Mouse (Mus musculus) kidney, adult 2 months (tissue): ENCODE measurements at regions not wholly inside any gene's neighbourhood (a gene's known extent, or its start where the extent isn't known, plus 50 kb on each side); places are given as distances from the start of the nearest gene placed in this dataset.

Experiments
- DNase-seq: peaks from one replicate; pipeline ENCODE4 v3.0.0; 2021
- H3K27ac ChIP-seq: fragments of 200-500 bp; 2 replicates; pipeline ENCODE4 v1.5.1; 2012; ENCODE audit warnings: low read depth, low read length, control low read depth, inconsistent platforms; ENCODE audit not compliant: insufficient read depth
- H3K27me3 ChIP-seq: fragments of 200-500 bp; replicated peaks from 2 replicates; pipeline ENCODE4 v1.6.1; 2012; ENCODE audit warnings: mild to moderate bottlenecking, moderate library complexity, low read length, inconsistent platforms; ENCODE audit not compliant: control insufficient read depth, insufficient read depth
- H3K36me3 ChIP-seq: fragments of 200-500 bp; 2 replicates; pipeline ENCODE4 v1.6.1; 2012; ENCODE audit warnings: mild to moderate bottlenecking, moderate library complexity, low read length, inconsistent platforms; ENCODE audit not compliant: control insufficient read depth, insufficient read depth
- H3K4me1 ChIP-seq: fragments of 200-500 bp; 2 replicates; pipeline ENCODE4 v1.6.1; 2011; ENCODE audit warnings: low read length; ENCODE audit not compliant: control insufficient read depth, insufficient read depth
- H3K4me3 ChIP-seq: fragments of 200-500 bp; 2 replicates; pipeline ENCODE4 v1.5.1; 2011; ENCODE audit warnings: mild to moderate bottlenecking, low read depth, low read length, control low read depth; ENCODE audit not compliant: insufficient read depth
- CTCF ChIP-seq: fragments of 200-500 bp; conservative IDR thresholded peaks from 2 replicates; pipeline ENCODE4 v1.5.1; 2011; ENCODE audit warnings: low read depth, mild to moderate bottlenecking, control low read depth, low read length, moderate library complexity, mixed read lengths; ENCODE audit not compliant: insufficient read depth, insufficient read length
- POLR2A ChIP-seq: fragments of 200-500 bp; IDR thresholded peaks from one replicate; pipeline ENCODE4 v1.6.1; 2011; ENCODE audit warnings: low read depth, low read length, control low read depth
- WGBS: fragments of 180-500 bp; shearing (Covaris S2); methylation state at CpG from one replicate; pipeline ENCODE4 v1.1.7; 2018; 5-methylcytosine and 5-hydroxymethylcytosine counted together

DNA sequence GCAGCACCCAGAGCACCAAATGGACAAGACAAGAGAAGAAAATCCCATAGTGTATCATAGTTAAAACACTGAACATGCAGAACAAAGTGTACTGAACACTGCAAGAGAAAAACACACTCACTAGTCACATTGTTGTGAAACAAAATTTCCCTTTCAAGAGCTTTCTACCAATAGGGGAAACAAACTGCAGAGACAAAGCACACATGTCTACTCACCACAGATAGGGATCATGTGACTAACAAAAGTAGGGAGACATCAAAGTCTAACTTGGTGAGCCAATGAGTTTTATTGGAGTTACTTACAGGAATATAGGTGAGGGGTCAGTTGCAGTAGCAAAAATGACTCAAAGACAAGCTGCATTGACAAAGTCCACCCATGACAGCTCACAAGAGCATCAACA is 431.5 kb upstream of the Pmfbp1 start:
- no peak for DNase-seq
- TF ChIP-seq CTCF (no peak), POLR2A (no peak)
- no peak overlapping the region for H3K27ac ChIP-seq
- no peaks in the 10 kb centered on the region for H3K36me3 ChIP-seq
- H3K27me3 ChIP-seq: no peaks in the 10 kb centered on the region
- no peak overlapping the region for H3K4me3 ChIP-seq
- no peaks in the 10 kb centered on the region for H3K4me1 ChIP-seq

DNA sequence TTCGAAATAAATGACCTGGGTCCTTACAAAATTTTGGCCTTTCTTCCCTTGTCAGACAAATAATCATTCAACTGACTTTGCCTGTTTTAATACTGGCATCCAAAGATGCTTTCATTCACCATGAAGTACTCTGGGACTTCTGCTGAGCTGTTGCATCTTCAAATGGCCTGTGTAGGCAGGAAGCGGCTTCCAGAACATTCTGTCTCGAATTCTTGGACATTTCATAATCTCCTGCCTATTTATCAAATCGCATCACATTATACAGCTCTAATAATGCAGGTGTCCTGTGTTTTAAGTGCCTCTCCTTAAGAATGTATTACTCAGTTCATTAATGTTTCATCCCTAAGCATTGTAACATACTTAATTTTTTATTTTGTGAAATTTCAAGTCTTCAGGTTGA is 420.1 kb upstream of the Pmfbp1 start:
- H3K4me1 ChIP-seq: no peaks in the 10 kb centered on the region
- DNase-seq: no peak
- H3K27me3 ChIP-seq: no peaks in the 10 kb centered on the region
- no peak overlapping the region for H3K27ac ChIP-seq
- no peaks in the 10 kb centered on the region for H3K36me3 ChIP-seq
- WGBS: 82% methylated on average over 4 of the region's 4 CpGs
- no peak for TF ChIP-seq POLR2A
- no peak for TF ChIP-seq CTCF
- no peak overlapping the region for H3K4me3 ChIP-seq

DNA sequence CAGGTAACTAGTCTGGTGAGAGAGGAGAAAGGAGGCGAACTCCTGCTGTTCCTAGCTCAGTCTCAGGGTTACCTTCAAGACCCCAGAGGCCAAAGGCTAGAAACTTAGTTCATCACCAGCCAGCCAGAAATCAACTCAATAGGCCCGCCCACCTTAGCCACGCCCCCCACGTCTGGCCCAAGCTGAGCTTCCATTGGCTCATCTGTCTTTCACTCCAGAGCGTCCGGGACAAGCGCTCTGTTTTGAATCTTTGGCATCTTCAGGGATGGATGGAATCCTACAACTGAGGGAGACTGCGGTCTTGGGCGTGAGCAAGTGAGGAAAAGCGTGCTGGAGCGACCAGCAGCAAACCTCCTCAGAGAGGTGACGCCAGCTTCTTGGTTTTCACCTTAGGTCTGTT is 418.8 kb upstream of the Pmfbp1 start:
- 37% methylated on average over 12 of the region's 12 CpGs for WGBS
- Histone ChIP-seq H3K27ac (no peak overlapping the region), H3K4me1 (no peaks in the 10 kb centered on the region), H3K4me3 (no peak overlapping the region), H3K27me3 (no peaks in the 10 kb centered on the region), H3K36me3 (no peaks in the 10 kb centered on the region)
- DNase-seq: no peak
- TF ChIP-seq CTCF: no peak
- TF ChIP-seq POLR2A: no peak

DNA sequence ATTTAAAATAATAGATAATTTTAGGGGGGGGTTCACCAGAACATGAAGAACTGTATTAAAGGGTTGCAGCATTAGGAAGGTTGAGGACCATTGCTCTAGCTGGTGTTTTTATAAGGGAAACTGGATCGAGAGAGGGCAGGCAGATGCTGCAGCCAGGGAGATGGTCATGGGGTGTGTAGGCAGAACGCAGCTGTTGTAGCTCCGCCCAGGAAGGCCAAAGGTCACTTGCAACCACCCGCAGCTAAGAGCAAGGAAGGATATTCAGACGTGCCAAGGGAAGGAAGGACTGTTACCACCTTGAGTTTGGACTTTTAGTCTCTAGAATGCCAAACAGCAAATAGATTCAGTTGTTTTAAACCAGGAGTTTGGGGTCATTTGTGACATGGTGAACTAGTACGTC is 414.6 kb upstream of the Pmfbp1 start:
- Histone ChIP-seq H3K27ac (no peak overlapping the region), H3K36me3 (no peaks in the 10 kb centered on the region), H3K4me3 (no peak overlapping the region), H3K27me3 (no peaks in the 10 kb centered on the region), H3K4me1 (no peaks in the 10 kb centered on the region)
- WGBS: 39% methylated on average over 6 of the region's 6 CpGs
- TF ChIP-seq CTCF: no peak
- TF ChIP-seq POLR2A: no peak
- peak; percentile 28 for DNase-seq

DNA sequence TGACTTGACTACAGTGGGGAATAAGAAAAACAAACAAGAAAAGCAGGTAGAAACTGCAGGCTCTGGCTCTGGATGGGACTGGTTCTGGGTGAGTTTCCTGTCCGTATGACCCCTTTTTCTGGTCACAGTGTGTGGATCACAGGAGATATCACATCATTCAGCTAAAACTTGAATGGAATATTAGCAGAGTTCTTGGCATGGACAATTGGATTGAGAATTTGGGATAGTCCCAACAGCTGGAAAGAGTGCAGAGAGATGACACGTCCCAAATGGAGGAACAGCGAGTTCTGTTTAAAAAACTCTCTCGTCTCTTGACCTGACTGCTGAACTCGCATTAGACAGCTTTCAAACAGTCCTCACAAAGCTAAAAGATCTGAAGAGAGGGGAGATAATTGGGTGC is 412.5 kb upstream of the Pmfbp1 start:
- no peak overlapping the region for H3K27ac ChIP-seq
- peak; percentile 13 for DNase-seq

DNA sequence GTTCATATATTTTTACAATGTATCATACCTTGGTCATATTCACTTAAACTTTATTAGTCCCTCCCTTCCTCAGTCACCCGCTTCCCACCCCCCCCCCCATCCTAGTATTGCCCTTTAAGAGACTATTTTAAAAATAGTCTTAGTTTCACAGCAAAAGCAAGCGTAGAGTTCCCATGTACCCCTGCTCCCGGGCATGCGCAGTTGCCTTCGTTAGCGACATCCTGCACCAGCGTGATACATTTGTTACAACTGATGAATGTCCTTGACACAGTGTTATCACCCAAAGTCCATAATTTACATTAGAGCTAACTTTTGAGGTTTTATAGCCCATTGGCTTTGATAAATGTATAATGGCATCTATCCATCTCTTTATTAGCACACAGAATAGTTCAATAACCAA is 408.7 kb upstream of the Pmfbp1 start:
- Histone ChIP-seq H3K36me3 (no peaks in the 10 kb centered on the region), H3K27ac (no peak overlapping the region), H3K27me3 (no peaks in the 10 kb centered on the region), H3K4me1 (no peaks in the 10 kb centered on the region), H3K4me3 (no peak overlapping the region)
- no peak for DNase-seq
- WGBS: 68% methylated on average over 7 of the region's 7 CpGs
- TF ChIP-seq CTCF (no peak), POLR2A (no peak)

More for the DNA sequence above, 412.5 kb upstream of the Pmfbp1 start:
- no peak overlapping the region for H3K4me3 ChIP-seq
- WGBS: 80% methylated on average over 5 of the region's 5 CpGs
- TF ChIP-seq POLR2A (no peak), CTCF (no peak)
- H3K27me3 ChIP-seq: no peaks in the 10 kb centered on the region
- no peaks in the 10 kb centered on the region for H3K36me3 ChIP-seq
- no peaks in the 10 kb centered on the region for H3K4me1 ChIP-seq

DNA sequence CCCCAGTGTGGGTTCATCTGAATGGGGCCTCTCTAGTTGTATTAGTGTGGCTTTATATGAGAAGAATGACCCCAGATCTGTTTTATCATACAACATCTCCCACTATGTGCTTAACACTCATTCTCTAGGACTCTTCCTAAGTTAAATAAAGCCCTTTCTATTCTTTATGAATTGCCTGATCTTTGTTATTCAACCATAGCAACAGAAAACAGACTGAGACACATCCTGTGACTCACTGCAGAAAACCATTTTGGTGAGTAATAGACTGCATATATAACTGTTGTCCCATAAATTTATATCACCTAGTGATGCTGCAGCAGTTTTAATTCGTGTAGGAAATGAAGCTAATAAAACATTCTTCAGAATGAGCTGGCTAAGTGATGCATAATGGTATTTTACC is 406.0 kb upstream of the Pmfbp1 start:
- H3K36me3 ChIP-seq: no peaks in the 10 kb centered on the region
- no peak overlapping the region for H3K27ac ChIP-seq
- TF ChIP-seq POLR2A (no peak), CTCF (no peak)
- WGBS: 35% methylated on average over 1 of the region's 1 CpGs
- no peak for DNase-seq
- H3K27me3 ChIP-seq: no peaks in the 10 kb centered on the region
- H3K4me3 ChIP-seq: no peak overlapping the region
- H3K4me1 ChIP-seq: no peaks in the 10 kb centered on the region

DNA sequence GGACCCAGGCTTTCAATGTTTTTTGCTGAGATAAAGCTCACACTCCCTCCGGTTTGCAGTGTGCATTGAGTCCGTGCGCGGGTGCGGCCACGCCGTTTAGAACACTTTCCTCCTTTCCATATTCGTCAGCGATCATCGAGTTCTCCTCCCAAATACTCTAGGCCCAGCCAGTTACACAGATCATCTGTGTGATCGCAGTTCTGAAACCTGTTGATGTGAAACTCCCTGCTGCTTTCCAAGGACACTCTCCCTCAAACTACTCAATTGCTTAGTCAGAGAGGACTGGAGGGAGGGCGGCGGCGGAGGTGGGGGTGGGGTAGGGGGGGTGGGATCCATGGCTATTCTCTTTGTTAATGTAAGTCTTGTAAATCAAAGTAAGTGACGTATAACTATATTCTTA is 394.2 kb upstream of the Pmfbp1 start:
- peaks cover 2% of the 10 kb centered on the region; the same call in 1 of the 2 replicates for H3K4me1 ChIP-seq
- H3K27me3 ChIP-seq: no peaks in the 10 kb centered on the region
- TF ChIP-seq POLR2A (no peak), CTCF (no peak)
- no peaks in the 10 kb centered on the region for H3K36me3 ChIP-seq
- 67% methylated on average over 15 of the region's 15 CpGs for WGBS
- DNase-seq: no peak
- H3K27ac ChIP-seq: no peak overlapping the region
- H3K4me3 ChIP-seq: no peak overlapping the region
